Mouse (Mus musculus): Measurements from ENCODE around the gene Defb28. TPM values are rescaled to one million over a fixed set of nuclear protein-coding genes. Genes with fewer than 3 reads are reported as not detected.

Defb28 gene
- not detected for polyA plus RNA-seq (2014; fragmentation: Illumina TruSeq; extraction: RNeasy Lipid Tissue Mini Kit (QIAGEN cat#74804); ENCODE audit: low read depth, low replicate concordance)

DNA sequence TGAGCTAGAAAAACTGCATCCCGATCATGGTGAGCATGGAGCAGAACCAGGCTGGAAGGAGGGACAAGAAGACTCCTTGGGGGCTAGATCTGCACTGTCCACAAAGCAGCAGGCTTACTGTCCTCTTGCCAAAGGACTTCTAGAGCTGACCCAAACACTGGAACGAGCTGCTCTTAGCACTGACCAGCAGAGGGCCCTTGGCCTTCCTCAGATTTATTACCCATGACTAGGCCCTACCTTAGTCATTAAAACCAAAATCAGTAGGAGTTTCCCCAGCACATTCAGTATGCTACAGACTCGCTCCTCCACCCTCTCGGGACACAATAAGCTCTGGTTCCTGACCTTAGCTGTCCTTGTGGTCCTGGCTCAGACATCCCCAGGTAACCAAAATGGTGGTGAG is at the start of gene Defb28:
Gene Defb28, plus strand, starts transcription at position 275 of the 400 bp plus-strand sequence.

GRCm38 (mm10) chr2:152476763-152477162 is 41.3 kb upstream of the Defb28 start, which contains the start of gene Defb20:
Defb20 (plus strand) TSS chr2:152477063.

GRCm38 (mm10) chr2:152490038-152490437 is 28.0 kb upstream of the Defb28 start, which contains the start of gene Defb22:
Defb22 (minus strand) TSS chr2:152490138.

DNA sequence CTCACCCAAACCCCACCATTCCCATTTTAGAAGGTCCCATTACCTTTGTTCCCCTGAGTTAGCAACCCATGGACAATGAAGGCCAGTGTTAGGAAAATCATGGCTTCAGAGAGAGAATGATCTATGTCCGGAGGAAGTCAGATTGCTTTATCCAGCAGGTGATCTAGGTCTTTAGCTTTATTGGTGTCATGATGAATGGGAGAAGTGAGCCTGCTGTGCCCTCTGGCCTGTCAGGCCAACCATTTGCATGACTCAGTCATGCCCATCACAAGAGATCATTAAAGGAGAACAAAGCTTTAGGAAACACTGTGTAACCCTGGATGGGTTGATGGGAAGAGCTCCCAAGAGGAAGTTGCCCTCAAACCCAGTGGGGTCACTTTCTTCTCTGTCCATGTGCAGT is 6.5 kb upstream of the Defb28 start, which contains the start of gene Defb26:
Gene Defb26, minus strand, starts transcription at position 101 of the 400 bp plus-strand sequence.

DNA sequence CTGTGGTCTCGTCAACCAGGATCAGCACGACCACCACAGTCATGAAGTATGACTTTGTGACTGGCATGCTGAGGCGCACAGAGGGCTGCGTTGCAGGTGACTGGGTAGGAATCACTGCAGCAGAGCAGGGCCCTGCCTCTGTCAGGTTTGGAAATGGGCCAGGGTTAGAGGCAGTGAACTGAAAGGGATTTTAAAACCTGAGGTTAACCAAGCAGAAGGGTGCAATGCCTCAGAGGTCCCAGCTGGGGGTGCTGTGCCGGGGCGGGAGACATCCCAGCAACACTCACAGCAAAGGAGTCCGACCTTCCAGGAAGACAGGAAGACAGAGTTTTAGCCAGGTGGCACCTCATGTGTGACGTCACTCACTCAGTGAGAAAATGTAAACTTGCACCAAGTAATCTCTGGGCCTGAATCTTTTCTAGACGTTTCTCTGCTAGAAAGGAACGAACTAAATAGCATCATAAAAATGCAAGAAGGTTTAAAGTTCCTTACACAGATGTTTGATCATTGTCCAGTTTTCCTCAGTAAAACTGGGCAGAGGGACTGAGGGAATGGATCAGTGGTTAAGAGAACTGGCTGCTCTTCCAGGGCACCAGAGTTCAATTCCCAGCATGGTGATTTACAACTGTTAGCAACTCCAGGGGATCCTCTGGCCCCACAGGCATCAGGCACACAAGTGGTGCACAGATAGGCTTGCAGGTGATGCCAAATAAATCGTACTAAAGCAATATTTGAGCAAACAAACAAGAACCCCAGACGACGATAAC is 22.1 kb downstream of the Defb28 start, which contains the start of gene Defb29:
Gene Defb29, minus strand, starts transcription at position 155 of the 767 bp plus-strand sequence.

DNA sequence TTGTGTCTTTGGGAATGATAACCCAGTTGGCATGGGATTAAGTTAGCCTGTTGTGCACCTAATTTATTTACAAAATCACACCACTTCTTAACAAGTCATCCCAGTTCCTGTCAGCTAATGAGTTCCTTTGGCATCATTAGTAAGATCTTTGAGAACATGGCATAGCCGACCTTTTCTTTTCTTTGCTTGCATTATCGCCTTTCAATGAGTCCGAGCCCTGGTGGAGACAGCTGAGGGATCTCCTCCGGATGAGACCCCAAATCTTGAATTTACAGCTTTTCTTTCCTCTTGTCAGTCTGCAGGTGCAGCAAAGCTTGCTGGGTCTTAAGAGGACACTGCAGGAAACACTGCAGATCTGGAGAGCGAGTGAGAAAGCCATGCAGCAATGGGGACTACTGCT is 51.0 kb downstream of the Defb28 start, which contains the start of gene Gm17416:
Gene Gm17416, plus strand, starts transcription at position 301 of the 400 bp plus-strand sequence.

Other genes starting within 250 kb of the Defb28 start
- gene Tbc1d20, start 224.4 kb upstream of the Defb28 start, polyA plus RNA-seq (2014; fragmentation: Illumina TruSeq; extraction: RNeasy Lipid Tissue Mini Kit (QIAGEN cat#74804); ENCODE audit: low read depth, low replicate concordance) = 38.6 TPM
- gene Rbck1, start 185.6 kb upstream of the Defb28 start, polyA plus RNA-seq (2014; fragmentation: Illumina TruSeq; extraction: RNeasy Lipid Tissue Mini Kit (QIAGEN cat#74804); ENCODE audit: low read depth, low replicate concordance) = 50.8 TPM
- gene Trib3, start 174.2 kb upstream of the Defb28 start, polyA plus RNA-seq (2014; fragmentation: Illumina TruSeq; extraction: RNeasy Lipid Tissue Mini Kit (QIAGEN cat#74804); ENCODE audit: low read depth, low replicate concordance) = 1.8 TPM
- not detected for gene Nrsn2, start 141.6 kb upstream of the Defb28 start, polyA plus RNA-seq (2014; fragmentation: Illumina TruSeq; extraction: RNeasy Lipid Tissue Mini Kit (QIAGEN cat#74804); ENCODE audit: low read depth, low replicate concordance)
- 5.4 TPM for gene Sox12, start 120.2 kb upstream of the Defb28 start, polyA plus RNA-seq (2014; fragmentation: Illumina TruSeq; extraction: RNeasy Lipid Tissue Mini Kit (QIAGEN cat#74804); ENCODE audit: low read depth, low replicate concordance)
- 4.6 TPM for gene Zcchc3, start 103.2 kb upstream of the Defb28 start, polyA plus RNA-seq (2014; fragmentation: Illumina TruSeq; extraction: RNeasy Lipid Tissue Mini Kit (QIAGEN cat#74804); ENCODE audit: low read depth, low replicate concordance)
- 4.6 TPM for gene 6820408C15Rik, start 102.7 kb upstream of the Defb28 start, polyA plus RNA-seq (2014; fragmentation: Illumina TruSeq; extraction: RNeasy Lipid Tissue Mini Kit (QIAGEN cat#74804); ENCODE audit: low read depth, low replicate concordance)
- gene Defb23, start 53.6 kb upstream of the Defb28 start, polyA plus RNA-seq (2014; fragmentation: Illumina TruSeq; extraction: RNeasy Lipid Tissue Mini Kit (QIAGEN cat#74804); ENCODE audit: low read depth, low replicate concordance) = not detected
- not detected for gene Defb20, start 41.2 kb upstream of the Defb28 start, polyA plus RNA-seq (2014; fragmentation: Illumina TruSeq; extraction: RNeasy Lipid Tissue Mini Kit (QIAGEN cat#74804); ENCODE audit: low read depth, low replicate concordance)
- not detected for gene Defb22, start 28.1 kb upstream of the Defb28 start, polyA plus RNA-seq (2014; fragmentation: Illumina TruSeq; extraction: RNeasy Lipid Tissue Mini Kit (QIAGEN cat#74804); ENCODE audit: low read depth, low replicate concordance)
- not detected for gene Defb26, start 6.6 kb upstream of the Defb28 start, polyA plus RNA-seq (2014; fragmentation: Illumina TruSeq; extraction: RNeasy Lipid Tissue Mini Kit (QIAGEN cat#74804); ENCODE audit: low read depth, low replicate concordance)
- not detected for gene Defb29, start 21.8 kb downstream of the Defb28 start, polyA plus RNA-seq (2014; fragmentation: Illumina TruSeq; extraction: RNeasy Lipid Tissue Mini Kit (QIAGEN cat#74804); ENCODE audit: low read depth, low replicate concordance)
- not detected for gene Gm17416, start 51.1 kb downstream of the Defb28 start, polyA plus RNA-seq (2014; fragmentation: Illumina TruSeq; extraction: RNeasy Lipid Tissue Mini Kit (QIAGEN cat#74804); ENCODE audit: low read depth, low replicate concordance)
- not detected for gene Defb21, start 54.5 kb downstream of the Defb28 start, polyA plus RNA-seq (2014; fragmentation: Illumina TruSeq; extraction: RNeasy Lipid Tissue Mini Kit (QIAGEN cat#74804); ENCODE audit: low read depth, low replicate concordance)
- gene Defb19, start 62.1 kb downstream of the Defb28 start, polyA plus RNA-seq (2014; fragmentation: Illumina TruSeq; extraction: RNeasy Lipid Tissue Mini Kit (QIAGEN cat#74804); ENCODE audit: low read depth, low replicate concordance) = not detected
- gene Defb45, start 81.1 kb downstream of the Defb28 start, polyA plus RNA-seq (2014; fragmentation: Illumina TruSeq; extraction: RNeasy Lipid Tissue Mini Kit (QIAGEN cat#74804); ENCODE audit: low read depth, low replicate concordance) = not detected
- not detected for gene Defb36, start 86.1 kb downstream of the Defb28 start, polyA plus RNA-seq (2014; fragmentation: Illumina TruSeq; extraction: RNeasy Lipid Tissue Mini Kit (QIAGEN cat#74804); ENCODE audit: low read depth, low replicate concordance)
- not detected for gene Defb25, start 104.8 kb downstream of the Defb28 start, polyA plus RNA-seq (2014; fragmentation: Illumina TruSeq; extraction: RNeasy Lipid Tissue Mini Kit (QIAGEN cat#74804); ENCODE audit: low read depth, low replicate concordance)
- gene Rem1, start 108.7 kb downstream of the Defb28 start, polyA plus RNA-seq (2014; fragmentation: Illumina TruSeq; extraction: RNeasy Lipid Tissue Mini Kit (QIAGEN cat#74804); ENCODE audit: low read depth, low replicate concordance) = 7.0 TPM
- 35.5 TPM for gene H13, start 151.2 kb downstream of the Defb28 start, polyA plus RNA-seq (2014; fragmentation: Illumina TruSeq; extraction: RNeasy Lipid Tissue Mini Kit (QIAGEN cat#74804); ENCODE audit: low read depth, low replicate concordance)
- gene Mcts2, start 168.8 kb downstream of the Defb28 start, polyA plus RNA-seq (2014; fragmentation: Illumina TruSeq; extraction: RNeasy Lipid Tissue Mini Kit (QIAGEN cat#74804); ENCODE audit: low read depth, low replicate concordance) = 16.7 TPM
- gene Id1, start 218.0 kb downstream of the Defb28 start, polyA plus RNA-seq (2014; fragmentation: Illumina TruSeq; extraction: RNeasy Lipid Tissue Mini Kit (QIAGEN cat#74804); ENCODE audit: low read depth, low replicate concordance) = 95.2 TPM
- gene Cox4i2, start 235.9 kb downstream of the Defb28 start, polyA plus RNA-seq (2014; fragmentation: Illumina TruSeq; extraction: RNeasy Lipid Tissue Mini Kit (QIAGEN cat#74804); ENCODE audit: low read depth, low replicate concordance) = 20.2 TPM